ENCODE assay signal across 11 mouse cellular contexts in the genomic region with DNA sequence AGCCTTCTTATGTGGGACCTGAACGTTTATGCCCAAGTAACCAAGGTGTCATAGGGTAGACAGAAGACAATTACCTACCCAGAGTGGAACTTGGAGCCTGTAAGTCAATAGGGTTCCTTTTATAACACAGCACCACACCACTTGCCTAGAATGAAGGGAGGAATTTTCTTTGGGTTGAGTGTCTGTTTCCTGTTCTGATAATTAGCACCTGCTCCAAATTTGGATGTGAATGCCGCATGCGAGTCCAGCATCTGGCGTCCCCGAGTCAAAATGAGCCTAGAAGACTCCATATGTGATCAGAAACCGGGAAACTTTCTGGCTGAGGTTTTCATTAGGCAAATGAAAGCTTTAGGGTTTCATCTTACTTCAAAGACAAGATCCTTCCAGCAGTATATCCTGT.
DNase-seq lines count a peak whose midpoint lies in the region; ATAC-seq and TF ChIP-seq lines count a peak whose summit lies in the region.
"Had no signal": no experiment of that assay in that cellular context is flagged by ENCODE, and none has a peak within 500 bp of the region (broad histone marks: within the 10 kb centered on the region; RNA-seq: fewer than 3 reads in every experiment).

No protein-coding gene starts in this region.

- no peak overlapping the region for H3K27ac ChIP-seq in heart, embryonic 14.5 days (replicated peaks in 1 of 2; ENCODE audit: control insufficient read depth in 1 of 2, insufficient read depth in 1 of 2, low read depth in 2 of 2, low read length in 2 of 2)
- H3K27ac ChIP-seq in liver, embryonic 12.5 days, result no peak overlapping the region
- peak overlapping the region; percentile 77; the same call in 1 of the 2 replicates for H3K27ac ChIP-seq in embryonic facial prominence, embryonic 12.5 days
- H3K27ac ChIP-seq in limb, embryonic 15.5 days, result no peak overlapping the region
- no peak overlapping the region for H3K27ac ChIP-seq in left cerebral cortex, adult 2 months

- DNase-seq in heart, adult 11 months, result no peak
- DNase-seq in liver, result no peak
- no peak for DNase-seq in c-Kit-positive CD71-positive TER-119-positive erythroid progenitor cells, embryonic 14.5 days (ENCODE audit: low spot score)
- DNase-seq in left cerebral cortex, adult 2 months (ENCODE audit: extremely low spot score in 1 of 2, low spot score in 2 of 2), result no peak
- DNase-seq: left cerebral cortex, postnatal 4 days; right cerebral cortex, postnatal 14 days had no signal

- TF ChIP-seq CTCF in left cerebral cortex, adult 2 months (IDR thresholded peaks at IDR 0.05), result no peak

- H3K36me3 ChIP-seq in heart, embryonic 14.5 days (ENCODE audit: control insufficient read depth, insufficient read depth, low read length), result no peaks in the 10 kb centered on the region
- H3K36me3 ChIP-seq in liver, embryonic 12.5 days, result no peaks in the 10 kb centered on the region
- no peaks in the 10 kb centered on the region for H3K36me3 ChIP-seq in embryonic facial prominence, embryonic 12.5 days
- no peaks in the 10 kb centered on the region for H3K36me3 ChIP-seq in limb, embryonic 15.5 days

- no peak overlapping the region for H3K9ac ChIP-seq in heart, embryonic 14.5 days (ENCODE audit: low read length)
- H3K9ac ChIP-seq in liver, embryonic 12.5 days, result no peak overlapping the region
- no peak overlapping the region for H3K9ac ChIP-seq in embryonic facial prominence, embryonic 12.5 days
- H3K9ac ChIP-seq in limb, embryonic 15.5 days, result no peak overlapping the region

- ATAC-seq in heart, embryonic 14.5 days (ENCODE audit: insufficient number of reproducible peaks, insufficient read depth, low FRiP score, low read depth), result no peak
- no peak for ATAC-seq in liver, embryonic 12.5 days
- ATAC-seq in embryonic facial prominence, embryonic 12.5 days (ENCODE audit: insufficient number of reproducible peaks, insufficient read depth, low FRiP score, low TSS enrichment), result peak; percentile 64; the same call in 1 of the 2 replicates
- ATAC-seq in limb, embryonic 15.5 days (ENCODE audit: insufficient number of reproducible peaks, low FRiP score, low TSS enrichment, low read depth), result no peak
- ATAC-seq: forebrain, embryonic 14.5 days had no signal

- 58% methylated on average over 6 of the region's 6 CpGs for WGBS in heart, embryonic 14.5 days
- whole genome bisulfite sequencing in liver, embryonic 12.5 days (ENCODE audit: insufficient replicate concordance), result 41% methylated on average over 6 of the region's 6 CpGs
- WGBS in embryonic facial prominence, embryonic 12.5 days, result 12% methylated on average over 6 of the region's 6 CpGs
- 20% methylated on average over 6 of the region's 6 CpGs for WGBS in limb, embryonic 15.5 days

- H3K27me3 ChIP-seq in heart, embryonic 14.5 days (ENCODE audit: control insufficient read depth, insufficient read depth, low read length), result no peaks in the 10 kb centered on the region
- no peaks in the 10 kb centered on the region for H3K27me3 ChIP-seq in liver, embryonic 12.5 days (replicated peaks)
- H3K27me3 ChIP-seq in embryonic facial prominence, embryonic 12.5 days, result no peaks in the 10 kb centered on the region
- no peaks in the 10 kb centered on the region for H3K27me3 ChIP-seq in limb, embryonic 15.5 days

- peak overlapping the region; percentile 56; the same call in 1 of the 2 replicates for H3K4me2 ChIP-seq in heart, embryonic 14.5 days (ENCODE audit: low read length)
- H3K4me2 ChIP-seq in liver, embryonic 12.5 days, result peak overlapping the region; percentile 32
- H3K4me2 ChIP-seq in embryonic facial prominence, embryonic 12.5 days (replicated peaks), result peak overlapping the region; percentile 32
- peak overlapping the region; percentile 17 for H3K4me2 ChIP-seq in limb, embryonic 15.5 days

- H3K4me1 ChIP-seq in heart, embryonic 14.5 days (ENCODE audit: control insufficient read depth in 2 of 2, insufficient read depth in 2 of 2, low read length in 2 of 2), result peaks cover 2 to 5% of the 10 kb centered on the region in 2 experiments; a peak in 2 of 4 replicates
- H3K4me1 ChIP-seq in liver, embryonic 12.5 days, result no peaks in the 10 kb centered on the region
- peaks cover 24% of the 10 kb centered on the region for H3K4me1 ChIP-seq in embryonic facial prominence, embryonic 12.5 days
- peaks cover 14% of the 10 kb centered on the region for H3K4me1 ChIP-seq in limb, embryonic 15.5 days

- H3K4me3 ChIP-seq in heart, embryonic 14.5 days (ENCODE audit: control insufficient read depth in 1 of 2, insufficient read depth in 1 of 2, low read depth in 1 of 2, low read length in 2 of 2), result no peak overlapping the region
- no peak overlapping the region for H3K4me3 ChIP-seq in liver, embryonic 12.5 days
- no peak overlapping the region for H3K4me3 ChIP-seq in embryonic facial prominence, embryonic 12.5 days
- no peak overlapping the region for H3K4me3 ChIP-seq in limb, embryonic 15.5 days
- H3K4me3 ChIP-seq in left cerebral cortex, adult 2 months, result no peak overlapping the region

- no peaks in the 10 kb centered on the region for H3K9me3 ChIP-seq in heart, embryonic 14.5 days (ENCODE audit: control insufficient read depth, low read length)
- no peaks in the 10 kb centered on the region for H3K9me3 ChIP-seq in liver, embryonic 12.5 days (replicated peaks)
- no peaks in the 10 kb centered on the region for H3K9me3 ChIP-seq in embryonic facial prominence, embryonic 12.5 days
- no peaks in the 10 kb centered on the region for H3K9me3 ChIP-seq in limb, embryonic 15.5 days

- intact Hi-C loops in left cerebral cortex, adult 2 months (cut with DNase I), result no loop called here
